Comparison of ENCODE assay signal across 8 mouse cellular contexts in the genomic region with DNA sequence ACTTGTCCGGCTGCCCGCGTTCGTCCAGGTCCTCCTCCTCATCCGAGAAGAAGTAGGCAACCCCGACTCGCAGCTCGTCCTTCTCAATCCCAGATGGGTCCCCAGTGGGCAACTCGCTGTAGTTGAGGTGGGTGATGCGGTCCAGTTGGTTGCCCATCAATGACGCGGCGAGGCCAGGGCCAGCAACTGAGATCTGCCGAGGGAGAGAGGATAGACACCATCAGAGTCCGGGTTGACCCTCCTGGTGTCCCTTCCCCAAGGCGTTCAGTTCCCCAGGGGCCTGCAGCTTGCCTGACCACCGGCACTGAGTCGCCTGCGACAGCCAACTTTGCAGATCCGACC. TPM values are rescaled to one million over a fixed set of nuclear protein-coding genes. Genes with fewer than 3 reads are reported as not detected.
A peak's percentile ranks its signal among the peaks of the same experiment; 100 is the strongest.
DNase-seq lines count a peak whose midpoint lies in the region; ATAC-seq lines count a peak whose summit lies in the region.
"Had no signal": no experiment of that assay in that cellular context is flagged by ENCODE, and none has a peak within 500 bp of the region (broad histone marks: within the 10 kb centered on the region; RNA-seq: fewer than 3 reads in every experiment).

No protein-coding gene starts in this region.

- H3K36me3 ChIP-seq in embryonic facial prominence, embryonic 13.5 days: no peaks in the 10 kb centered on the region
- no peaks in the 10 kb centered on the region for H3K36me3 ChIP-seq in hindbrain, embryonic 10.5 days
- H3K36me3 ChIP-seq in limb, embryonic 13.5 days: no peaks in the 10 kb centered on the region

- H3K9ac ChIP-seq in embryonic facial prominence, embryonic 13.5 days: peak overlapping the region; percentile 71
- peak overlapping the region; percentile 52 for H3K9ac ChIP-seq in limb, embryonic 13.5 days

- peaks cover 44% of the 10 kb centered on the region for H3K27me3 ChIP-seq in embryonic facial prominence, embryonic 13.5 days
- H3K27me3 ChIP-seq in hindbrain, embryonic 10.5 days (ENCODE audit: insufficient read depth, poor library complexity, severe bottlenecking): peaks cover 48% of the 10 kb centered on the region
- peaks cover 50% of the 10 kb centered on the region for H3K27me3 ChIP-seq in limb, embryonic 13.5 days

- H3K4me3 ChIP-seq in embryonic facial prominence, embryonic 13.5 days: peak overlapping the region; percentile 57
- H3K4me3 ChIP-seq in hindbrain, embryonic 10.5 days: peak overlapping the region; percentile 62
- H3K4me3 ChIP-seq in limb, embryonic 13.5 days: peak overlapping the region; percentile 56

- no peaks in the 10 kb centered on the region for H3K9me3 ChIP-seq in embryonic facial prominence, embryonic 13.5 days
- H3K9me3 ChIP-seq in hindbrain, embryonic 10.5 days: no peaks in the 10 kb centered on the region
- no peaks in the 10 kb centered on the region for H3K9me3 ChIP-seq in limb, embryonic 13.5 days

- DNase-seq in lung, adult 18-20 months: peak; percentile 7 to 16
- DNase-seq in lung, postnatal 10 days: no peak
- no peak for DNase-seq in hindbrain, embryonic 10.5 days (ENCODE audit: low spot score)
- peak; percentile 7 for DNase-seq in ovary, postnatal 10 days (ENCODE audit: low spot score)
- DNase-seq in thymus, postnatal 10 days (ENCODE audit: low spot score in 2 of 2): no peak

- H3K27ac ChIP-seq in embryonic facial prominence, embryonic 13.5 days: no peak overlapping the region
- peak overlapping the region; percentile 80 for H3K27ac ChIP-seq in hindbrain, embryonic 10.5 days
- H3K27ac ChIP-seq in limb, embryonic 13.5 days: no peak overlapping the region
- H3K27ac ChIP-seq: macrophage had no signal

- H3K4me1 ChIP-seq in embryonic facial prominence, embryonic 13.5 days: peaks cover 26% of the 10 kb centered on the region
- peaks cover 35% of the 10 kb centered on the region for H3K4me1 ChIP-seq in hindbrain, embryonic 10.5 days (replicated peaks)
- peaks cover 27% of the 10 kb centered on the region for H3K4me1 ChIP-seq in limb, embryonic 13.5 days

- 2% methylated on average over 20 of the region's 20 CpGs for WGBS in embryonic facial prominence, embryonic 13.5 days
- under 1% methylated on average over 20 of the region's 20 CpGs for WGBS in hindbrain, embryonic 10.5 days
- 4% methylated on average over 20 of the region's 20 CpGs for WGBS in limb, embryonic 13.5 days

- H3K4me2 ChIP-seq in embryonic facial prominence, embryonic 13.5 days: peak overlapping the region; percentile 90
- peak overlapping the region; percentile 82 for H3K4me2 ChIP-seq in limb, embryonic 13.5 days (replicated peaks)

- no peak for ATAC-seq in embryonic facial prominence, embryonic 13.5 days (ENCODE audit: insufficient number of reproducible peaks, insufficient read depth, low FRiP score, low TSS enrichment, low read depth)
- ATAC-seq in limb, embryonic 13.5 days (ENCODE audit: low FRiP score, low read depth): no peak

RNA-seq across cellular contexts. Expression of a gene that starts 1.3 kb away (rescaled TPM):
- polyA plus RNA-seq in embryonic facial prominence, embryonic 13.5 days (2015; fragmentation: Nextera tagmentation; extraction: Ambion mirVana): 25.2 and 26.6 TPM in 2 replicates
- 14.6 and 23.2 TPM in 2 replicates for polyA plus RNA-seq in hindbrain, embryonic 10.5 days (2016; fragmentation: Nextera tagmentation; extraction: Ambion mirVana)
- polyA plus RNA-seq in limb, embryonic 13.5 days (2015; fragmentation: Nextera tagmentation; extraction: Ambion mirVana): 11.2 and 14.3 TPM in 2 replicates
- polyA plus RNA-seq: macrophage had no signal

Comparison
In these comparisons a context has a peak if more than half of its experiments do, and no peak if none do; other contexts are left out.
1. DNase-seq: peak in lung, adult 18-20 months (2 of 2) and ovary, postnatal 10 days (single experiment); none in lung, postnatal 10 days (single experiment), hindbrain, embryonic 10.5 days (single experiment) and thymus, postnatal 10 days (0 of 2).
2. Peak in every context shown above with its lines, with median percentiles within 50 percentile points of each other: H3K4me3 ChIP-seq.